Mouse (Mus musculus): ENCODE results near the gene Sirt2. TPM values are rescaled to one million over a fixed set of nuclear protein-coding genes. Genes with fewer than 3 reads are reported as not detected.

Sirt2 gene
- 60.1 and 64.1 TPM in 2 replicates for polyA plus RNA-seq (2011; ENCODE audit: insufficient read length, low read depth, missing spikeins)

DNA sequence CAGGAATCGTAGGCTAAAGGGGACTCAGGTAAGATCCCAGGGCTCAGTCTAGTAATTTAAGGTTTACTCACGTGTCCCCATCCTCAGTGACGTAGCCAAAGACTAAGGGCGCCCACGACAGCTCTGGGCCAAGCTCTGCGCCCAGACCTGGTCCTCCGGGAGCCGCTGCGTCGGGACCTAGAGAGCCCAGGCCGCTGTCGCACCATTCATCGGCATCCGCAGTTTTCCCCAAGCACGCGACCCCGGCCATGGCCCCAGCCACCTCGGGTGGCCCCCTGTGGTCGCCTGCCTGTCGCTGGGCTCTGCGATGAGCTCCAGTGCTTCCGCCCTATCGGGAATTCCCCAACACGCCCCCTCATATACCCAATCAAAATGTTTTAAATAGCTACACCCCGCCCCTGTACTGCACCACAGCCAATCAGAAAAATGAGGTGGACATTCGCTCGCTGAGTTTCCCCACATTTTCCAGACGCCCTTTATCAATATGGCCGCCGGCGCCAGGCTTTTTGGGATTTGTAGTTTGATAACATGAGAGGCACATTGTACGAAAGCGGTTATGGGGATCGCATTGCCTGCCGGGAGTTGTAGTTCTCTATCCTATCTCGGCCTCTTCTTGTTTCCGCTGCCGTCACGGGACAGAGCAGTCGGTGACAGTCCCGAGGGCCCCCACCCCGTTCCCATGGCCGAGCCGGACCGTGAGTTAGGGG, at the start of gene Sirt2:
Gene Sirt2, plus strand, starts transcription at position 563 of the 707 bp plus-strand sequence.
- peak within 1 kb of the TSS; percentile 94 for H3K4me3 ChIP-seq (ENCODE audit: insufficient read depth, low read length)
- peaks cover 10% of the 10 kb centered on the region; the same call in 1 of the 2 replicates for H3K4me1 ChIP-seq (ENCODE audit: control insufficient read depth, insufficient read depth, low read length)
- peak; percentile 50 for TF ChIP-seq POLR2A (IDR thresholded peaks at IDR 0.05; ENCODE audit: low read depth, low read length)
- TF ChIP-seq CTCF (IDR thresholded peaks at IDR 0.05; ENCODE audit: borderline replicate concordance, insufficient read depth, low read length): no peak
- H3K27ac ChIP-seq (ENCODE audit: insufficient read depth, low read length): no peak within 1 kb of the TSS

GRCm38 (mm10) chr7:28717726-28718125, 48.8 kb upstream of the Sirt2 start:
- H3K27ac ChIP-seq (ENCODE audit: insufficient read depth, low read length): no peak overlapping the region
- H3K4me1 ChIP-seq (ENCODE audit: control insufficient read depth, insufficient read depth, low read length): peaks cover 3% of the 10 kb centered on the region; the same call in 1 of the 2 replicates
- peak overlapping the region; percentile 62 for H3K4me3 ChIP-seq (ENCODE audit: insufficient read depth, low read length)

DNA sequence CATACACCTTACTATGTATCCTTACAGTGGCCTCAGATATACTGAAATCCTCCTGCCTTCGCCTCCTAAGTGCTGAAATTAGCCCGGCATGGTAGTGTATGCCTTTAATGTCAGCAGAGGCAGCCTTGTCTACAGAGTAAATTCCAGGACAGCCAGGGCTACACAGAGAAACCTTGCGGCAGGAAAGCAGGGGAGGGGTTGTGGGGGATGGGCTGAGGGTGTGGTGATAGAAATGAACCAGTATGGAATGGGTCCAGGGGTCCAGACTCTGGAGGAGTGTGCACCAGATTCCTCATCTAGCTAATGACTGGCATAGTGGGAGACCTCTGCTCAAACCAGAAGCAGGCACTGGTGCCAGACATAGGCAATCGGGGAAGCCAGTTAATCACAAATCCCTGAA, 47.4 kb upstream of the Sirt2 start:
- TF ChIP-seq POLR2A (IDR thresholded peaks at IDR 0.05; ENCODE audit: low read depth, low read length) (no peak), CTCF (IDR thresholded peaks at IDR 0.05; ENCODE audit: borderline replicate concordance, insufficient read depth, low read length) (no peak)
- no peak overlapping the region for H3K27ac ChIP-seq (ENCODE audit: insufficient read depth, low read length)
- peaks cover 3% of the 10 kb centered on the region; the same call in 1 of the 2 replicates for H3K4me1 ChIP-seq (ENCODE audit: control insufficient read depth, insufficient read depth, low read length)
- H3K4me3 ChIP-seq (ENCODE audit: insufficient read depth, low read length): no peak overlapping the region

More at GRCm38 (mm10) chr7:28717726-28718125, 48.8 kb upstream of the Sirt2 start:
- TF ChIP-seq CTCF (IDR thresholded peaks at IDR 0.05; ENCODE audit: borderline replicate concordance, insufficient read depth, low read length) (no peak), POLR2A (IDR thresholded peaks at IDR 0.05; ENCODE audit: low read depth, low read length) (no peak)

DNA sequence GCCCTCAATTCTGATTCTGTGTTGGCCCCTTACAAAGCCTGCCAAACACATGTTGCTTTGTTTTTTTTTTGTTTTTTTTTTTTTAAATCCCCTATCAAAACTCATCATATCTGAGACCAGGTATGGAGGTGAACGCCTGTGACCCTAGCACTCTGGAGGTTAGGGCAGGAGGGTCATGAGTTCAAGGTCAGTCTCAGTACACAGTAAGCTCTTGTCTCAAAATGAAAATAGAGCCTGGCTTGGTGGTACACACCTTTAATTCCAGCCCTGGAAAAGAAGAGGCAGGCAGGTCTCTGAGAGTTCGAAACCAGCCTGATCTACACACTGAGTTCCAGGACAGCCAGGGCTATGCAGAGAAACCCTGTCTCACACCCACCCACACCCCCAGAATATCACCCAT, 46.9 kb upstream of the Sirt2 start:
- Histone ChIP-seq H3K4me1 (ENCODE audit: control insufficient read depth, insufficient read depth, low read length) (peaks cover 3% of the 10 kb centered on the region), H3K4me3 (ENCODE audit: insufficient read depth, low read length) (no peak overlapping the region), H3K27ac (ENCODE audit: insufficient read depth, low read length) (no peak overlapping the region)
- TF ChIP-seq POLR2A (IDR thresholded peaks at IDR 0.05; ENCODE audit: low read depth, low read length): no peak
- TF ChIP-seq CTCF (IDR thresholded peaks at IDR 0.05; ENCODE audit: borderline replicate concordance, insufficient read depth, low read length): no peak

DNA sequence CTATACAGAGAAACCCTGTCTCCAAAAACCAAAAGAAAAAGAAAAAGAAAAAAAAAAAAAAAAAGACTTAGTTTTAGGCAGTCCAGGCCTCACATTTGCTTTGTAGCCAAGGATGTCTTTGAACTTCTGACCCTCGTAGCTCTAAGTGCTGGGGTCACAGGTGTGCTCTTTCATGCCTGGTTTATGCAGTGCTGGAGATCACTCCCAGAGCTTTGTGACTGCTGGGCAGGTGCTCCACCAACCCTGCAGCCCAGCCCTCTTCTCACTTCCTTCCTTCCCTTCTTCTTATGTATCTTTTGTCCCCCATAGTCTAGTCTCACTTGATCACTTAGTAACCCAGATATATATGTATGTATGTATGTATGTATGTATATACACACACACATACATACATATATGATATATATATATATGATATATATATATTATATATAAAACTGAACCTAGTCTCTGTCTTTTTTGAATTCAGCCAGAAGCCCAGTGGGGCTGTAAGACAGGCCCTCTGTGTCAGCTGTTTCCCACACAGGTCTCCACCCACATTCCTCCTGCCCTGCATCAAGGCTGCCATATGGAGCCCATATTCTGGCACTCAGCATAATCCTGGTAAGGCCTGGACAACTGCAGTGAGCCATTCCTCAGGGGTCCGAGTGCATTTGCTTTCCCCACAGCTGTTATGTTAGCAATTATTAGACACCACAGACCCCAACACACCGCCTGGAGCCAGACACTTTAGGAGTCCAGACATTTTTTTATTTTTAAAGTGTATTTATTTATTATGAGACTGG, 45.6 kb upstream of the Sirt2 start:
- Histone ChIP-seq H3K4me3 (ENCODE audit: insufficient read depth, low read length) (no peak overlapping the region), H3K27ac (ENCODE audit: insufficient read depth, low read length) (no peak overlapping the region), H3K4me1 (ENCODE audit: control insufficient read depth, insufficient read depth, low read length) (peaks cover 2% of the 10 kb centered on the region)
- TF ChIP-seq POLR2A (IDR thresholded peaks at IDR 0.05; ENCODE audit: low read depth, low read length): no peak

GRCm38 (mm10) chr7:28722079-28722478, 44.5 kb upstream of the Sirt2 start:
- Histone ChIP-seq H3K4me1 (ENCODE audit: control insufficient read depth, insufficient read depth, low read length) (peaks cover 2% of the 10 kb centered on the region), H3K4me3 (ENCODE audit: insufficient read depth, low read length) (no peak overlapping the region), H3K27ac (ENCODE audit: insufficient read depth, low read length) (no peak overlapping the region)
- TF ChIP-seq CTCF (IDR thresholded peaks at IDR 0.05; ENCODE audit: borderline replicate concordance, insufficient read depth, low read length): no peak
- TF ChIP-seq POLR2A (IDR thresholded peaks at IDR 0.05; ENCODE audit: low read depth, low read length): no peak

DNA sequence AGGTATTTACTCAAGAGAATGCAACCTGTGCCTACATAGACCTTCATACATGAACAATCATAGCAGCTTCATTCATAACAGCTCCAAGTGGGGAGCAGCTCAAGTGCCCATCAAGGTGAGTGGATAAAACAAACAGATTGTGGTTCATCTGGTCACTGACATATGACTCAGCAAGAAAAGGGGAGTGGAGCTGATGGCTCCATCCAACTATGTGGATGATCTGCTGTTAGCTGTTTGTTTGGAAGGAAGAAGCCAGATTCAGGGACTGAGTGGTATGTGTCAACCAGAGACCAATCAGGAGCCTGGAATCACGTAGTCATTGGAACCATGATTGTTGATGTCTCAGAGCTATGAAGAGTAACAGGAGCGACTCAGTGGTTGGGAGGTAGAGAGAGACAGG, 41.9 kb upstream of the Sirt2 start:
- TF ChIP-seq CTCF (IDR thresholded peaks at IDR 0.05; ENCODE audit: borderline replicate concordance, insufficient read depth, low read length): no peak
- no peak for TF ChIP-seq POLR2A (IDR thresholded peaks at IDR 0.05; ENCODE audit: low read depth, low read length)
- Histone ChIP-seq H3K27ac (ENCODE audit: insufficient read depth, low read length) (no peak overlapping the region), H3K4me3 (ENCODE audit: insufficient read depth, low read length) (no peak overlapping the region), H3K4me1 (ENCODE audit: control insufficient read depth, insufficient read depth, low read length) (peaks cover 2% of the 10 kb centered on the region)

DNA sequence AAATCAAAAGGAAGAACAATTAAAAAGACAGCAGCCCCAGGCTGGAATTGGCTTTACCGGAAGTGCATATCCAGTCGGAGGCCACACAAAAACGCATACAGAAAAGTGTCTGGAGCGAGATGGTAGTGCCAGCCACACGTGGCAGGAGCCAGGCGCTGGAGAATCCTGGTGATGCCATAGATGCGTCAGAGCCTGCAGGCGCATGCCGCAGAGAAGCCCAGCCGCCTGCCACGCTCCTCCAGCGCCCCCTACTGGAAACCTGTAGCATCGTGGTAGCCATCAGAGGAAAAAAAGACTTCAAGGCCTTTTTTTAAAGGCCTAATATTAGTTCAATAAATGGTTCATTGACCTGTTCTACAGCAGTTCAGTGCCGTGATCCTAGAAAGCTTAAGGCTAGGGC, 39.9 kb upstream of the Sirt2 start:
- H3K4me1 ChIP-seq (ENCODE audit: control insufficient read depth, insufficient read depth, low read length): no peaks in the 10 kb centered on the region; the same call in 1 of the 2 replicates
- no peak for TF ChIP-seq POLR2A (IDR thresholded peaks at IDR 0.05; ENCODE audit: low read depth, low read length)
- TF ChIP-seq CTCF (IDR thresholded peaks at IDR 0.05; ENCODE audit: borderline replicate concordance, insufficient read depth, low read length): peak; percentile 80
- H3K4me3 ChIP-seq (ENCODE audit: insufficient read depth, low read length): no peak overlapping the region
- no peak overlapping the region for H3K27ac ChIP-seq (ENCODE audit: insufficient read depth, low read length)

DNA sequence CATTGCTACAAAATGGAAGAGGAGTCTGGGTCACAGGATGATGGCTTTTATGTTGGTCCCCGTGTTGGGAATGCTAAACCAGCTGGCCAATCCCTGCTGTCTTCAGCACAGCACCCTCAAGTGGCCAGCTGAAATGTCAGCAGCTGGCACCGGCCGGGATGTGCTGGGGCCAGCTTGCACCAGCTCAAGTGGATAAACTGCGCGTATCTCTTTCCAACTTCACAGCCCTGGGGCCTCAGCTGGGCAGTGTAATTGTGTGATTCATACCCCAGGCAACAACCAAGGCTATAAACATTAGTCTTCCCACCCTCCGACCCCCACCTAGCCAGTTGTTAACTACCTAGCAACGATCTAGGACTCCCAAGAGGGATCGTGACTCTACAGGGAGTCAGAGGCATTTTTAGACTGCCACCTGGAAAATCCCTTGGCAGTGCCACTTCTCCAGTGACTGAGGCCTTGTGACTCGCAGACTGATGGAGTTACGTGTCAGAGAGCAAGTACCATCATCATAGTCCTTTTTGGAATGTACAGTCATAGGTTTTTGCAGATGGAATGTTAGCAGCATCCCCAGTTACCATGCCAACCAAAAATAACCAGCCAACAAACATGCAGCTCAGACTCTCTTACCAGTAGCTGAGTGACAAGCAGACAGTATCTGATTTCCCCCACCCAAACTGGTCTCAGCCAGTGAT, 38.7 kb upstream of the Sirt2 start:
- H3K4me3 ChIP-seq (ENCODE audit: insufficient read depth, low read length): no peak overlapping the region
- no peak for TF ChIP-seq POLR2A (IDR thresholded peaks at IDR 0.05; ENCODE audit: low read depth, low read length)
- TF ChIP-seq CTCF (IDR thresholded peaks at IDR 0.05; ENCODE audit: borderline replicate concordance, insufficient read depth, low read length): peak; percentile 52; the same call in 1 of the 2 replicates
- no peaks in the 10 kb centered on the region; the same call in 1 of the 2 replicates for H3K4me1 ChIP-seq (ENCODE audit: control insufficient read depth, insufficient read depth, low read length)
- no peak overlapping the region for H3K27ac ChIP-seq (ENCODE audit: insufficient read depth, low read length)

Measured in embryonic fibroblast, embryonic 13.5 days (primary cell).